8 mouse cellular contexts compared by ENCODE assay signal in genomic region chr10:94311511-94312006, GRCm38 (mm10). TPM values are rescaled to one million over a fixed set of nuclear protein-coding genes. Genes with fewer than 3 reads are reported as not detected.
A peak's percentile ranks its signal among the peaks of the same experiment; 100 is the strongest.
DNase-seq lines count a peak whose midpoint lies in the region; ATAC-seq and TF ChIP-seq lines count a peak whose summit lies in the region.
"Had no signal": no experiment of that assay in that cellular context is flagged by ENCODE, and none has a peak within 500 bp of the region (broad histone marks: within the 10 kb centered on the region; RNA-seq: fewer than 3 reads in every experiment).

Tmcc3 (plus strand) TSS chr10:94311949.

- no peak within 1 kb of the TSS for H3K27ac ChIP-seq in spleen, adult 2 months (ENCODE audit: insufficient read depth, low read length)
- peak within 1 kb of the TSS; percentile 26; the same call in 1 of the 2 replicates for H3K27ac ChIP-seq in embryonic facial prominence, embryonic 10.5 days (replicated peaks)
- H3K27ac ChIP-seq in kidney, postnatal 0 days = no peak within 1 kb of the TSS
- H3K27ac ChIP-seq in midbrain, embryonic 12.5 days (replicated peaks) = no peak within 1 kb of the TSS

- WGBS in spleen, adult 2 months = 7% methylated on average over 19 of the region's 19 CpGs
- 3% methylated on average over 19 of the region's 19 CpGs for WGBS in embryonic facial prominence, embryonic 10.5 days
- 1% methylated on average over 19 of the region's 19 CpGs for WGBS in kidney, postnatal 0 days
- 2% methylated on average over 19 of the region's 19 CpGs for WGBS in midbrain, embryonic 12.5 days

- H3K4me1 ChIP-seq in spleen, adult 2 months (ENCODE audit: control insufficient read depth, insufficient read depth, insufficient read length) = no peaks in the 10 kb centered on the region
- peaks cover 18% of the 10 kb centered on the region for H3K4me1 ChIP-seq in embryonic facial prominence, embryonic 10.5 days
- no peaks in the 10 kb centered on the region for H3K4me1 ChIP-seq in kidney, postnatal 0 days (replicated peaks; ENCODE audit: insufficient read depth, low read length)
- peaks cover 15% of the 10 kb centered on the region for H3K4me1 ChIP-seq in midbrain, embryonic 12.5 days

- no peak for ATAC-seq in kidney, postnatal 0 days (replicated peaks; ENCODE audit: low FRiP score, low read depth)
- peak; percentile 35; the same call in 1 of the 2 replicates for ATAC-seq in midbrain, embryonic 12.5 days (ENCODE audit: low FRiP score, low read depth)

- 0 out of 2 replicates have a peak, but pooled peaks cover 7% of the 10 kb centered on the region for H3K9me3 ChIP-seq in embryonic facial prominence, embryonic 10.5 days
- no peaks in the 10 kb centered on the region for H3K9me3 ChIP-seq in kidney, postnatal 0 days (replicated peaks; ENCODE audit: low read length)
- no peaks in the 10 kb centered on the region for H3K9me3 ChIP-seq in midbrain, embryonic 12.5 days

- no peak for DNase-seq in spleen, adult 2 months (ENCODE audit: low read depth in 1 of 2, low spot score in 2 of 2)
- DNase-seq in spleen, postnatal 14 days (ENCODE audit: low spot score in 2 of 2) = no peak
- DNase-seq in embryonic facial prominence, embryonic 10.5 days (ENCODE audit: low spot score) = no peak
- DNase-seq in heart, adult 18-20 months = peak in 1 of 2 experiments; percentile 2
- DNase-seq in kidney, postnatal 0 days (ENCODE audit: low spot score) = peak; percentile 22
- no peak for DNase-seq in spleen, postnatal 10 days (ENCODE audit: low spot score in 2 of 2)

- H3K4me2 ChIP-seq in kidney, postnatal 0 days (ENCODE audit: low read length) = peak within 1 kb of the TSS; percentile 92
- H3K4me2 ChIP-seq in midbrain, embryonic 12.5 days (replicated peaks) = peak within 1 kb of the TSS; percentile 94

- TF ChIP-seq CTCF in spleen, adult 2 months (IDR thresholded peaks at IDR 0.05; ENCODE audit: extremely low read depth, insufficient read depth, insufficient read length, insufficient replicate concordance) = no peak
- peak; percentile 46; the same call in 1 of the 2 replicates for TF ChIP-seq CTCF in kidney, postnatal 0 days (IDR thresholded peaks at IDR 0.05; ENCODE audit: low read depth)

- peaks cover 12% of the 10 kb centered on the region for H3K27me3 ChIP-seq in spleen, adult 2 months (ENCODE audit: control insufficient read depth, insufficient read depth, low read length)
- peaks cover 44% of the 10 kb centered on the region for H3K27me3 ChIP-seq in embryonic facial prominence, embryonic 10.5 days (replicated peaks; ENCODE audit: low read depth, poor library complexity, severe bottlenecking)
- H3K27me3 ChIP-seq in kidney, postnatal 0 days (ENCODE audit: insufficient read depth, low read length) = 0 out of 2 replicates have a peak, but pooled peaks cover 5% of the 10 kb centered on the region
- H3K27me3 ChIP-seq in midbrain, embryonic 12.5 days = peaks cover 24% of the 10 kb centered on the region

- H3K36me3 ChIP-seq in spleen, adult 2 months (ENCODE audit: control insufficient read depth, insufficient read depth, low read length) = no peaks in the 10 kb centered on the region
- no peaks in the 10 kb centered on the region for H3K36me3 ChIP-seq in embryonic facial prominence, embryonic 10.5 days (replicated peaks)
- H3K36me3 ChIP-seq in kidney, postnatal 0 days (ENCODE audit: insufficient read depth, low read length) = no peaks in the 10 kb centered on the region
- H3K36me3 ChIP-seq in midbrain, embryonic 12.5 days = no peaks in the 10 kb centered on the region

- peak within 1 kb of the TSS; percentile 38; the same call in 1 of the 2 replicates for H3K4me3 ChIP-seq in spleen, adult 2 months (ENCODE audit: extremely low read depth, insufficient read depth, insufficient read length)
- peak within 1 kb of the TSS; percentile 57 for H3K4me3 ChIP-seq in embryonic facial prominence, embryonic 10.5 days
- peak within 1 kb of the TSS; percentile 50 for H3K4me3 ChIP-seq in kidney, postnatal 0 days (replicated peaks; ENCODE audit: low read depth, low read length)
- peak within 1 kb of the TSS; percentile 50 for H3K4me3 ChIP-seq in midbrain, embryonic 12.5 days
- H3K4me3 ChIP-seq: erythroblast, embryonic 14.5 days had no signal

- peak within 1 kb of the TSS; percentile 47 for H3K9ac ChIP-seq in kidney, postnatal 0 days (ENCODE audit: low read depth, low read length)
- H3K9ac ChIP-seq in midbrain, embryonic 12.5 days (replicated peaks) = peak within 1 kb of the TSS; percentile 55

- no peak for TF ChIP-seq POLR2A in spleen, adult 2 months (IDR thresholded peaks at IDR 0.05; ENCODE audit: low read depth, low read length)

RNA-seq across cellular contexts. Expression of gene Tmcc3, which starts in this region (rescaled TPM):
- polyA plus RNA-seq in spleen, adult 2 months (2012; rRNA removed) = 6.2 and 6.7 TPM in 2 replicates
- 2.1 and 3.2 TPM in 2 replicates for polyA plus RNA-seq in embryonic facial prominence, embryonic 10.5 days (2016; fragmentation: Nextera tagmentation; extraction: Ambion mirVana)
- total RNA-seq in heart, adult 18-20 months (2021) = 10 to 100 TPM; 25.7 to 31.5 TPM
- 7.9 and 8.4 TPM in 2 replicates for polyA plus RNA-seq in kidney, postnatal 0 days (2015; fragmentation: Nextera tagmentation; extraction: Ambion mirVana)
- 4.8 and 5.4 TPM in 2 replicates for polyA plus RNA-seq in midbrain, embryonic 12.5 days (2016; fragmentation: Nextera tagmentation; extraction: Ambion mirVana)
